Mouse (Mus musculus) MEL (cell line): ENCODE data around the gene Scel. TPM values are rescaled to one million over a fixed set of nuclear protein-coding genes. Genes with fewer than 3 reads are reported as not detected.

Experiments
- DNase-seq: peaks from one replicate; pipeline ENCODE4 v3.0.0; 2011; ENCODE audit warnings: low read depth, low spot score
- H3K27ac ChIP-seq: 2 replicates; pipeline ENCODE4 v1.5.1; 2012; ENCODE audit warnings: low read depth, mild to moderate bottlenecking, control low read depth, low read length, moderate library complexity; ENCODE audit not compliant: control insufficient read depth
- H3K27me3 ChIP-seq, 2 experiments: fragments of 150-350 bp in 1 of 2; sonication (generic) in 1 of 2; 2 replicates each; pipeline ENCODE4 v1.6.1; 2012; ENCODE audit warnings: low read length in 2 of 2, mild to moderate bottlenecking in 2 of 2, improper control_type of control experiment in 1 of 2, moderate library complexity in 1 of 2; ENCODE audit not compliant: insufficient read depth in 2 of 2, control insufficient read depth in 1 of 2
- H3K36me3 ChIP-seq, 2 experiments: 2 replicates each; pipeline ENCODE4 v1.6.1; 2012 to 2014; ENCODE audit warnings: low read length in 2 of 2, improper control_type of control experiment in 1 of 2, inconsistent platforms in 1 of 2, mild to moderate bottlenecking in 1 of 2; ENCODE audit not compliant: insufficient read depth in 2 of 2, control insufficient read depth in 1 of 2
- H3K4me1 ChIP-seq, 2 experiments: fragments of 150-350 bp in 1 of 2; sonication (generic) in 1 of 2; 2 replicates each; pipeline ENCODE4 v1.6.1; 2012; ENCODE audit warnings: low read length in 2 of 2, improper control_type of control experiment in 1 of 2, mild to moderate bottlenecking in 1 of 2; ENCODE audit not compliant: insufficient read depth in 2 of 2, control insufficient read depth in 1 of 2
- H3K4me3 ChIP-seq, 2 experiments: fragments of 150-350 bp in 1 of 2; sonication (generic) in 1 of 2; 2 replicates each; pipeline ENCODE4 v1.5.1; 2012; ENCODE audit warnings: low read depth in 2 of 2, low read length in 2 of 2, mild to moderate bottlenecking in 2 of 2, moderate library complexity in 2 of 2, control low read depth in 1 of 2, improper control_type of control experiment in 1 of 2; ENCODE audit not compliant: control insufficient read depth in 1 of 2, insufficient read depth in 1 of 2
- H3K79me2 ChIP-seq: 2 replicates; pipeline ENCODE4 v1.6.1; 2012; ENCODE audit warnings: mild to moderate bottlenecking, low read length, moderate library complexity; ENCODE audit not compliant: control insufficient read depth, poor library complexity, insufficient read depth
- H3K9ac ChIP-seq: 2 replicates; pipeline ENCODE4 v1.6.1; 2012; ENCODE audit warnings: low read depth, mild to moderate bottlenecking, control low read depth, low read length, moderate library complexity; ENCODE audit not compliant: control insufficient read depth, poor library complexity, severe bottlenecking
- H3K9me3 ChIP-seq: fragments of 150-350 bp; sonication (generic); replicated peaks from 2 replicates; pipeline ENCODE4 v1.6.1; 2012; ENCODE audit warnings: mild to moderate bottlenecking, low read length, improper control_type of control experiment, moderate library complexity; ENCODE audit not compliant: insufficient read depth
- CHD1 ChIP-seq: IDR thresholded peaks from 2 replicates; pipeline ENCODE4 v1.6.1; 2012; ENCODE audit warnings: low read depth, mild to moderate bottlenecking, inconsistent platforms, low read length, improper control_type of control experiment
- CTCF ChIP-seq, 3 experiments: IDR thresholded peaks in 2 of 3; conservative IDR thresholded peaks in 1 of 3; 2 replicates each; pipeline ENCODE4 v1.5.1; 2011 to 2012; ENCODE audit warnings: low read length in 3 of 3, low read depth in 2 of 3, mild to moderate bottlenecking in 2 of 3, improper control_type of control experiment in 1 of 3, inconsistent platforms in 1 of 3, mixed read lengths in 1 of 3, moderate library complexity in 1 of 3; ENCODE audit not compliant: control insufficient read depth in 1 of 3, insufficient read depth in 1 of 3, poor library complexity in 1 of 3, severe bottlenecking in 1 of 3
- E2F4 ChIP-seq: IDR thresholded peaks from 2 replicates; pipeline ENCODE4 v1.6.1; 2011; ENCODE audit warnings: low read depth, low read length, improper control_type of control experiment, borderline replicate concordance
- EP300 ChIP-seq, 2 experiments: IDR thresholded peaks; 2 replicates each; pipeline ENCODE4 v1.6.1; 2011; ENCODE audit warnings: improper control_type of control experiment in 2 of 2, low read length in 2 of 2, low read depth in 1 of 2, mild to moderate bottlenecking in 1 of 2
- ETS1 ChIP-seq: IDR thresholded peaks from 2 replicates; pipeline ENCODE4 v1.6.1; 2012; ENCODE audit warnings: low read depth, mild to moderate bottlenecking, inconsistent platforms, low read length, improper control_type of control experiment, moderate library complexity
- HCFC1 ChIP-seq: IDR thresholded peaks from 2 replicates; pipeline ENCODE4 v1.6.1; 2012; ENCODE audit warnings: low read depth, mild to moderate bottlenecking, inconsistent platforms, low read length, improper control_type of control experiment, moderate library complexity
- MAFK ChIP-seq: IDR thresholded peaks from 2 replicates; pipeline ENCODE4 v1.6.1; 2011; ENCODE audit warnings: low read depth, mild to moderate bottlenecking, low read length, improper control_type of control experiment, borderline replicate concordance
- MXI1 ChIP-seq: IDR thresholded peaks from 2 replicates; pipeline ENCODE4 v1.6.1; 2011; ENCODE audit warnings: mild to moderate bottlenecking, low read depth, low read length, improper control_type of control experiment
- MYC ChIP-seq: IDR thresholded peaks from 2 replicates; pipeline ENCODE4 v1.6.1; 2011; ENCODE audit warnings: low read depth, mild to moderate bottlenecking, low read length, improper control_type of control experiment, moderate library complexity
- NELFE ChIP-seq: IDR thresholded peaks from 2 replicates; pipeline ENCODE4 v1.6.1; 2011; ENCODE audit warnings: low read depth, low read length, improper control_type of control experiment
- POLR2A ChIP-seq, 2 experiments: IDR thresholded peaks; 2 replicates each; pipeline ENCODE4 v1.6.1; 2011 to 2012; ENCODE audit warnings: low read length in 2 of 2, mild to moderate bottlenecking in 2 of 2, control low read depth in 1 of 2, improper control_type of control experiment in 1 of 2, low read depth in 1 of 2, moderate library complexity in 1 of 2; ENCODE audit not compliant: control insufficient read depth in 1 of 2, insufficient read depth in 1 of 2, poor library complexity in 1 of 2
- POLR2AphosphoS2 ChIP-seq: IDR thresholded peaks from 2 replicates; pipeline ENCODE4 v1.6.1; 2011; ENCODE audit warnings: low read length, improper control_type of control experiment
- RAD21 ChIP-seq: IDR thresholded peaks from 2 replicates; pipeline ENCODE4 v1.6.1; 2011; ENCODE audit warnings: mild to moderate bottlenecking, low read depth, low read length, improper control_type of control experiment
- TAL1 ChIP-seq: IDR thresholded peaks from 2 replicates; pipeline ENCODE4 v1.6.1; 2012; ENCODE audit warnings: mild to moderate bottlenecking, inconsistent platforms, low read length, moderate library complexity, mixed read lengths
- TBP ChIP-seq: IDR thresholded peaks from 2 replicates; pipeline ENCODE4 v1.8.0; 2011; ENCODE audit warnings: low read depth, low read length, improper control_type of control experiment
- TCF12 ChIP-seq: IDR thresholded peaks from 2 replicates; pipeline ENCODE4 v1.6.1; 2014; ENCODE audit warnings: low read depth, mild to moderate bottlenecking, inconsistent platforms, low read length, improper control_type of control experiment, moderate library complexity
- USF1 ChIP-seq: IDR thresholded peaks from 2 replicates; pipeline ENCODE4 v1.6.1; 2014; ENCODE audit warnings: low read depth, mild to moderate bottlenecking, inconsistent platforms, low read length, improper control_type of control experiment, moderate library complexity
- ZC3H11A ChIP-seq: IDR thresholded peaks from 2 replicates; pipeline ENCODE4 v1.6.1; 2012; ENCODE audit warnings: low read depth, mild to moderate bottlenecking, inconsistent platforms, low read length, improper control_type of control experiment
- ZKSCAN1 ChIP-seq: IDR thresholded peaks from 2 replicates; pipeline ENCODE4 v1.6.1; 2012; ENCODE audit warnings: low read depth, mild to moderate bottlenecking, inconsistent platforms, low read length, improper control_type of control experiment, moderate library complexity
- ZNF384 ChIP-seq: IDR thresholded peaks from 2 replicates; pipeline ENCODE4 v1.6.1; 2012; ENCODE audit warnings: low read depth, mild to moderate bottlenecking, inconsistent platforms, low read length, improper control_type of control experiment
- polyA plus RNA-seq, 2 experiments: library from polyadenylated mRNA; stranded (reverse) in 1 of 2; unstranded in 1 of 2; fragments of >175 nt in 1 of 2; fragments of >200 nt in 1 of 2; gene quantifications; 2 replicates each; pipeline versions ENCODE4 v1.2.1 to v1.2.4; 2012; ENCODE audit warnings: low replicate concordance in 2 of 2, low read depth in 1 of 2; ENCODE audit not compliant: insufficient read length in 2 of 2, insufficient read depth in 1 of 2, missing spikeins in 1 of 2
- total RNA-seq: library from RNA; depleted of rRNA; stranded (reverse); fragments of 300-350 nt; gene quantifications from 2 replicates; pipeline ENCODE4 v1.2.3, GENCODE M21; 2012

Scel gene
- total and polyA plus RNA-seq, 3 experiments, result not detected

GRCm38 (mm10) chr14:103595870-103596269, 82.7 kb downstream of the Scel start:
- H3K9me3 ChIP-seq, result no peaks in the 10 kb centered on the region
- H3K36me3 ChIP-seq, result no peaks in the 10 kb centered on the region
- no peak overlapping the region for H3K27ac ChIP-seq
- no peak for TF ChIP-seq USF1
- H3K79me2 ChIP-seq, result no peaks in the 10 kb centered on the region
- H3K27me3 ChIP-seq, result no peaks in the 10 kb centered on the region; a peak in 1 of 4 replicates
- no peak overlapping the region for H3K9ac ChIP-seq
- H3K4me3 ChIP-seq, result no peak overlapping the region
- H3K4me1 ChIP-seq, result no peaks in the 10 kb centered on the region
- DNase-seq, result no peak

GRCm38 (mm10) chr14:103608063-103608462, 94.9 kb downstream of the Scel start:
- no peak overlapping the region for H3K9ac ChIP-seq
- H3K79me2 ChIP-seq, result no peaks in the 10 kb centered on the region
- no peak for DNase-seq
- TF ChIP-seq MAFK, result no peak
- TF ChIP-seq TAL1, result no peak
- TF ChIP-seq ZKSCAN1, result no peak
- TF ChIP-seq ZC3H11A, result no peak
- no peak for TF ChIP-seq CHD1
- TF ChIP-seq MXI1, result no peak
- TF ChIP-seq, all 39 proteins: peak for 0
- no peaks in the 10 kb centered on the region for H3K4me1 ChIP-seq
- no peaks in the 10 kb centered on the region for H3K9me3 ChIP-seq
- no peaks in the 10 kb centered on the region for H3K36me3 ChIP-seq
- no peak overlapping the region for H3K4me3 ChIP-seq
- no peaks in the 10 kb centered on the region for H3K27me3 ChIP-seq
- no peak overlapping the region for H3K27ac ChIP-seq

GRCm38 (mm10) chr14:103613573-103614271, 100.6 kb downstream of the Scel start:
- Histone ChIP-seq H3K36me3 (no peaks in the 10 kb centered on the region), H3K9ac (no peak overlapping the region), H3K27ac (no peak overlapping the region), H3K4me3 (no peak overlapping the region), H3K79me2 (no peaks in the 10 kb centered on the region), H3K9me3 (no peaks in the 10 kb centered on the region), H3K4me1 (no peaks in the 10 kb centered on the region), H3K27me3 (no peaks in the 10 kb centered on the region)
- no peak for DNase-seq
- TF ChIP-seq TCF12 (no peak), RAD21 (no peak), TBP (no peak), ZNF384 (no peak), ZKSCAN1 (no peak), CTCF (IDR thresholded peaks at IDR 0.05 in 2 of 3, conservative IDR thresholded peaks at IDR 0.05 in 1 of 3; ENCODE audit: control insufficient read depth in 1 of 3, insufficient read depth in 1 of 3, low read depth in 2 of 3, low read length in 3 of 3, poor library complexity in 1 of 3, severe bottlenecking in 1 of 3) (no peak), MYC (no peak), HCFC1 (no peak), E2F4 (no peak), ETS1 (no peak), POLR2A (IDR thresholded peaks at IDR 0.05; ENCODE audit: control insufficient read depth in 1 of 2, insufficient read depth in 1 of 2, low read depth in 1 of 2, low read length in 2 of 2, poor library complexity in 1 of 2) (no peak), POLR2AphosphoS2 (no peak), EP300 (IDR thresholded peaks at IDR 0.05; ENCODE audit: low read depth in 1 of 2, low read length in 2 of 2) (no peak), NELFE (no peak), USF1 (no peak)
